Mouse (Mus musculus): ENCODE measurements around the gene Nacc1. TPM values are rescaled to one million over a fixed set of nuclear protein-coding genes. Genes with fewer than 3 reads are reported as not detected.

Nacc1 gene
- 109 TPM for polyA plus RNA-seq (2021)

DNA sequence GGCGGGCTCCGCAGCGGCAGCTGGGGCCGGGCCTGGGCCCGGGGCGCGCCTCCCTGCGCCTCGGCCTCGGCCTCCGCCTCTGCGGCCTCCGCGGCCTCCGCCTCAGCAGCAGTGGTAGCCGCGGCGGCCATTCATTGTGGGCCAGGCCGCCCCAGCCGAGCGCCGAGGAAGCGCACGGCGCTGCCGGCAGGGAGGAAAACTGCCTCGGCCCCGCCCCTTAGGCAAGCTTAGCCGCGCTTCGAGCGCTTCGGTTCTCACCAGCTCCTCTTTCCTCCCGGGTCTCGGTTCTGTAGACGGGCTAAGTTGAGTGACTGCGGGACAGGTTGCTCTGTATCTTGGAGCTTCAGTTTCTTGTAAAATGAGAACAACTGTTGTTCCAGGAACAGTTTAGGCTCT, at the start of gene Nacc1:
Gene Nacc1 (minus strand): TSS at position 158 of the 396 bp plus-strand sequence.
- no peaks in the 10 kb centered on the region for H3K27me3 ChIP-seq
- peak; percentile 58 for ATAC-seq
- in situ Hi-C loops (cut with MboI; ENCODE audit: low pct_unique_long_range_greater_than_20kb): no loop called here
- no peak for DNase-seq (ENCODE audit: low read depth, low spot score)
- no peak for TF ChIP-seq CTCF (IDR thresholded peaks at IDR 0.05)
- ChIA-PET POLR2A (interaction anchor here (0.6 to 1.3 kb wide), 3 partner anchors 19 to 144 kb away, joined by 3 read pairs; partner anchors contain the start of gene Gadd45gip1), CTCF (no interaction called here)

GRCm38 (mm10) chr8:84736521-84736920, 48.9 kb upstream of the Nacc1 start:
- ChIA-PET POLR2A (interaction anchor here (1.1 kb wide), 1 partner anchor 9 kb away, joined by 3 read pairs; no protein-coding TSS in a partner anchor), CTCF (interaction anchor here (1.2 to 6.0 kb wide), 4 partner anchors 27 to 76 kb away, joined by 5 to 52 read pairs (median 8); no protein-coding TSS in a partner anchor)
- no peak for ATAC-seq
- DNase-seq (ENCODE audit: low read depth, low spot score): no peak
- in situ Hi-C loops (cut with MboI; ENCODE audit: low pct_unique_long_range_greater_than_20kb): loop anchor here (5.0 kb wide), 2 partner anchors 34 to 61 kb away; partner anchors contain the start of gene Lyl1
- no peak for TF ChIP-seq CTCF (IDR thresholded peaks at IDR 0.05)
- no peaks in the 10 kb centered on the region for H3K27me3 ChIP-seq

DNA sequence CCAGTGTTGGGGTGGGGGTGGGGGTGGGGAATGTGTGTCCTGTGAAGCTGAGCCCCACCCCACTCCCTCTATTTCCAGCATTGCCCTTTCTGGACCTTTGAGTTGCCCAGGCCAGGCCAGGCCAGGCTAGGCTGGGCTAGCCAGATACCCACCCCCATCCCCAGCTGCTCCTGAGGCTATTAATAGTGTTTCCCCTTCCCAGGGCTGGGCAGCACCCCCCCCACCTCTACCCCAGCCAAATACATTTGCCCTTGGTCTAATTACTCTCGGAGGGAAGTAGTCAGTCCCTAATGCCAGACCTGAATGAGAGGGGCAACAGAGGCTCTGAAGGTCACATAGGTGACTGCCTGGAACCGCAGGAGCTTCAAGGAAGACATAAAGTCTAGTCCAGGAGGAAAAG, 47.9 kb upstream of the Nacc1 start:
- CTCF ChIA-PET: interaction anchor here (1.2 to 6.0 kb wide), 3 partner anchors 26 to 77 kb away, joined by 5 to 52 read pairs (median 6); no protein-coding TSS in a partner anchor
- in situ Hi-C loops (cut with MboI; ENCODE audit: low pct_unique_long_range_greater_than_20kb): loop anchor here (5.0 kb wide), 2 partner anchors 33 to 62 kb away; partner anchors contain the start of gene Lyl1
- ATAC-seq: no peak
- DNase-seq (ENCODE audit: low read depth, low spot score): no peak
- no peaks in the 10 kb centered on the region for H3K27me3 ChIP-seq
- TF ChIP-seq CTCF (IDR thresholded peaks at IDR 0.05): no peak
- POLR2A ChIA-PET: interaction anchor here (0.8 to 1.4 kb wide), 3 partner anchors 9 to 67 kb away, joined by 3 to 4 read pairs (median 3); no protein-coding TSS in a partner anchor

- in situ Hi-C loops (cut with MboI; ENCODE audit: low pct_unique_long_range_greater_than_20kb): loop anchor here (5.0 kb wide), 2 partner anchors 32 to 63 kb away; partner anchors contain the start of gene Lyl1
- no peak for DNase-seq (ENCODE audit: low read depth, low spot score)
- ChIA-PET CTCF (interaction anchor here (6.0 kb wide), 1 partner anchor 78 kb away, joined by 52 read pairs; no protein-coding TSS in a partner anchor), POLR2A (interaction anchor here (1.4 kb wide), 1 partner anchor 36 kb away, joined by 3 read pairs; no protein-coding TSS in a partner anchor)
- H3K27me3 ChIP-seq: no peaks in the 10 kb centered on the region
- TF ChIP-seq CTCF (IDR thresholded peaks at IDR 0.05): no peak
- no peak for ATAC-seq
These were observed 47.0 kb upstream of the Nacc1 start for GRCm38 (mm10) chr8:84734680-84735079.

DNA sequence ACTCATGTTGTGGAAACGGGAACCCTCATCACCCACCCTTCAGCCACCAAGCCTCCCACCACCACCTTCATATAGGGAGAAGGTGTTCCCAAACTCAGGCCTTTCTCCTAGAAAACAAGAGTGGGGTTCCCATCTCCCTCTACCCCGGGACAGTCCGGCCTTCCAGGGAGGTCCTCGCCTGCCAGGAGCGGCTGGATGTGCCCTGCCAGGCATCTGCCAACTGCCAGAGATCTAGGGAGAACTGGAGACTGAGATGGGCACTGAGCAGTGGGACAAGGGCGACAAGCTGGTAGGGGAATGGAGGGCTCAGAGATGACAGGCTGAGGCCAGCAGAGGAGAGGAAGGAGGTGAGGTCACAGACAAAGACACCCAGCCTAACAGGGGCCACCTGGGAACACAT, 46.3 kb upstream of the Nacc1 start:
- POLR2A ChIA-PET: no interaction called here
- ATAC-seq (no peak), DNase-seq (ENCODE audit: low read depth, low spot score) (no peak)
- TF ChIP-seq CTCF (IDR thresholded peaks at IDR 0.05): no peak
- CTCF ChIA-PET: interaction anchor here (1.0 to 6.0 kb wide), 2 partner anchors 75 to 79 kb away, joined by 3 to 52 read pairs; no protein-coding TSS in a partner anchor
- in situ Hi-C loops (cut with MboI; ENCODE audit: low pct_unique_long_range_greater_than_20kb): no loop called here
- no peaks in the 10 kb centered on the region for H3K27me3 ChIP-seq

DNA sequence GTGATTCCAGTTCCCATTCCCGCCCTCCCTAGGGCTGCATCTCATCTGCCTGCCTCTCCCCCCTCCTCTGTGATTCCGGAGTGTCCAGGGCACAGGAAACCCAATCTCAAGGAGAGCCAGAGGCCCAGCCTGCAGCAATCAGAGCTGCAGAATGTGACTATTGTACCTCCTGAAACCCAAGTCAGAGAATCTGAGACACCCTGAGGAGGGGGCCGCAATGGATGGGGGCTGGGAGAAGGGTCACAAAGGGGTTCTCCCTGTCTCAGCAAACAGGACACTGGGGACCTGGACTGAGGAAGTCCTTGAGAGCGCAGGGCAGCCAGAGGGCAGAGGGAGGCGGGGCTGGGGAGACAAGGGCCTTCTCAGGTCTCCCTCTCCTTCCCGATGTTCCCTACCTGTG, 45.3 kb upstream of the Nacc1 start:
- ATAC-seq (no peak), DNase-seq (ENCODE audit: low read depth, low spot score) (no peak)
- CTCF ChIA-PET: interaction anchor here (1.0 to 1.8 kb wide), 2 partner anchors 22 to 82 kb away, joined by 3 to 6 read pairs; no protein-coding TSS in a partner anchor
- in situ Hi-C loops (cut with MboI; ENCODE audit: low pct_unique_long_range_greater_than_20kb): no loop called here
- H3K27me3 ChIP-seq: no peaks in the 10 kb centered on the region
- no peak for TF ChIP-seq CTCF (IDR thresholded peaks at IDR 0.05)
- POLR2A ChIA-PET: no interaction called here

DNA sequence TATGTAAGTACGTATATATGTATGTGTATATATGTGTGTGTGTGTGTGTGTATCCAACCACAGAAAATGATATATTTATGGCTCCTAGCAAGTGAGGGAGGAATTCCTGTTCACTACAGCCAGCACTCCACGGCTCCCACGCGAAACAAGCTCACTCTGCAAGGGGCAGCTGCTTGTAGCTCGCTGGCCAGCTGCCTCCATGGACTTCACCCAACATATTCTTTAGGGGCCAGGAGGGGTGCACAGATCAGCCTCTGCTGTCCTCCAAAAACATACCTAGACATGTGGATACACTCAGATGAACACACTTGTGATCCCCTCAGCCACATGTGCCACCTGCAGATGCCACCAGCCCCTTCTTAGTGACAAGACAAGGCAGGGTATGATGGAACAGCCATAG, 44.9 kb upstream of the Nacc1 start:
- H3K27me3 ChIP-seq: no peaks in the 10 kb centered on the region
- DNase-seq (ENCODE audit: low read depth, low spot score): no peak
- no peak for ATAC-seq
- ChIA-PET CTCF (interaction anchor here (0.8 to 1.8 kb wide), 3 partner anchors 21 to 83 kb away, joined by 3 to 6 read pairs (median 3); no protein-coding TSS in a partner anchor), POLR2A (interaction anchor here (0.9 to 1.2 kb wide), 2 partner anchors 19 to 81 kb away, joined by 3 to 4 read pairs; no protein-coding TSS in a partner anchor)
- in situ Hi-C loops (cut with MboI; ENCODE audit: low pct_unique_long_range_greater_than_20kb): no loop called here
- no peak for TF ChIP-seq CTCF (IDR thresholded peaks at IDR 0.05)

DNA sequence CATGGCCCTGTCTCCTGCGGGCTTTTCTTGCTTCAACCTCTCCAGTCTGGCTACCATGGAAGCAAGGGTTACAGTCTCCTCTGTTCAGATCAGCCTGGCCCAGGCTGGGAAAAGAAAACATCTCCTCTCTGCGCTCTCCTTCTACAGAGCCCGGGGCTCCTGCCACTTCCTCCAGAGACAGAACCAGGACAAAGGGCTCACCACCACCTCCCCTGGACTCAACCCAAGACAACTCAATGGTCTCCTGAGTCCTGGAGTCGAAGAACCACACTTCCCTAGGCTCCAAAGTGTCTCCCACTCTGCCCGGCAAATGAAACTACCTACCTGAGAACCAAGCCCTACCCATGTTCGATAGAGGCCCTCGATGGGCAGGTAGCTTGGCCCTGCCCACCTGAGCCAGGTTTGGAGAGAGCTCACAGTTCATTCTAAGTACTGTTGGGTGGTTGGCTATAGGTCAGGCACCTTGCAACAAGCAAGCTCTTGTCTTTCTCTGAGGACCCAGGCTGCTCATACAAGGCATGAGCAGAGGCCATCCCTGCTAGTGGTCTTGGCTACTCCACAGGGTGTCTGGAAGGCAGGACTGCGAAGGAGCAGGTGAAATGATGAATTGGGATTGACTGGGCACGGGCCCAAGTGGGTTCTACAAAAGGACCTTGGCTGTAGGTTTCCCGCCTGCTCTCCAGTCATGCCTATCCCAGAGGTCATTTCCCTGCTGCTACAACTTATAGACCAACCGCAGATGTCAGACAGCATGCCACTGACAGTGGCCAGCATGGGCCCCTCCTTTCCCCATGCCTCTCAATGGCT, 43.9 kb upstream of the Nacc1 start:
- CTCF ChIA-PET: interaction anchor here (0.6 to 1.8 kb wide), 3 partner anchors 28 to 628 kb away, joined by 3 to 6 read pairs (median 3); no protein-coding TSS in a partner anchor
- POLR2A ChIA-PET: interaction anchor here (0.9 to 1.2 kb wide), 2 partner anchors 18 to 82 kb away, joined by 3 to 4 read pairs; no protein-coding TSS in a partner anchor
- H3K27me3 ChIP-seq: no peaks in the 10 kb centered on the region
- no peak for DNase-seq (ENCODE audit: low read depth, low spot score)
- no peak for TF ChIP-seq CTCF (IDR thresholded peaks at IDR 0.05)
- no peak for ATAC-seq
- in situ Hi-C loops (cut with MboI; ENCODE audit: low pct_unique_long_range_greater_than_20kb): no loop called here

- ATAC-seq (no peak), DNase-seq (ENCODE audit: low read depth, low spot score) (no peak)
- ChIA-PET POLR2A (no interaction called here), CTCF (interaction anchor here (0.8 to 2.7 kb wide), 4 partner anchors 19 to 92 kb away, joined by 4 to 10 read pairs (median 6); partner anchors contain the start of gene Dand5)
- TF ChIP-seq CTCF (IDR thresholded peaks at IDR 0.05): no peak
- H3K27me3 ChIP-seq: no peaks in the 10 kb centered on the region
- in situ Hi-C loops (cut with MboI; ENCODE audit: low pct_unique_long_range_greater_than_20kb): no loop called here
These were observed 43.1 kb upstream of the Nacc1 start for GRCm38 (mm10) chr8:84730541-84731370.

- ChIA-PET CTCF (interaction anchor here (0.8 to 2.7 kb wide), 5 partner anchors 8 to 93 kb away, joined by 4 to 10 read pairs (median 6); partner anchors contain the start of gene Dand5), POLR2A (no interaction called here)
- DNase-seq (ENCODE audit: low read depth, low spot score): no peak
- H3K27me3 ChIP-seq: no peaks in the 10 kb centered on the region
- ATAC-seq: no peak
- in situ Hi-C loops (cut with MboI; ENCODE audit: low pct_unique_long_range_greater_than_20kb): no loop called here
- TF ChIP-seq CTCF (IDR thresholded peaks at IDR 0.05): no peak
These were observed 42.3 kb upstream of the Nacc1 start for GRCm38 (mm10) chr8:84729921-84730362.

Measured in Patski (cell line).